ENCODE assay signal across 8 mouse cellular contexts in the genomic region with DNA sequence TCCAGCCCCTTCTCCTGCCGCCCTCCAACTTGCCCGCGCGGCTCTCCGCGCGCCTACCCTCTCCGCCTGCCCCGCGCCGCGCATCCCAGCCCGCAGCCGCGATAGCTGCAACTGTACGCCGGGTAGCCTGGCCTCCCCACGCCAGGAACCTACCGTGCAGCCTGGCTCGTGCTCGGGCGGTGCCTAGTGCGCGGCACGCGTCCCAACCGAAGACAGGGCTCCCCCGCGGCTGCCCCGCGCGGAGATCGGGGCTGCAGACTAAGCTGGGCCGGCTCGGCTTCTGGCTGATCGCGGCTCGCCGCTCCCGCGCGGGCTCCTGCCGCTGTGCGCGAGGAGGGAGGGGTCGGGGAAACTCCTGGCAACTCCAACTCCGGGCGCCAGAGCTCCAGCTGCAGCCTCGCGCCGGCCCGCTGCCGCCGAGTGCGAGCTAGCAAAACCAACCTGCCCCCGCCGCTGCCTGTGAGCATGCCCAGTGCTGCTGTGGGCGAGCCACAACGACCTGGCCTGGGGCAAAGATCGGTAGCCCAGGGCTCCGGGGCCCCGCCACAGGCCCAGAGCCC. TPM values are rescaled to one million over a fixed set of nuclear protein-coding genes. Genes with fewer than 3 reads are reported as not detected.
DNase-seq lines count a peak whose midpoint lies in the region; ATAC-seq and TF ChIP-seq lines count a peak whose summit lies in the region.

No protein-coding gene starts in this region.

- H3K27me3 ChIP-seq in thymus, adult 2 months (ENCODE audit: control insufficient read depth, insufficient read depth, low read length), result peaks cover 4% of the 10 kb centered on the region
- H3K27me3 ChIP-seq in forebrain, embryonic 15.5 days, result no peaks in the 10 kb centered on the region
- H3K27me3 ChIP-seq in liver, embryonic 16.5 days (ENCODE audit: control insufficient read depth, insufficient read depth, low read depth, low read length), result peaks cover 17% of the 10 kb centered on the region
- 0 out of 2 replicates have a peak, but pooled peaks cover 7% of the 10 kb centered on the region for H3K27me3 ChIP-seq in neural tube, embryonic 12.5 days (replicated peaks)

- intact Hi-C loops in heart, postnatal 14 days (cut with DNase I), result loop anchor here (2.0 to 5.0 kb wide), 3 partner anchors 62 to 225 kb away; no protein-coding TSS in a partner anchor

- no peak overlapping the region for H3K27ac ChIP-seq in thymus, adult 2 months (ENCODE audit: control insufficient read depth, insufficient read depth, low read length)
- peak overlapping the region; percentile 82 for H3K27ac ChIP-seq in forebrain, embryonic 15.5 days (replicated peaks)
- peak overlapping the region; percentile 71 for H3K27ac ChIP-seq in liver, embryonic 16.5 days (ENCODE audit: low read length)
- H3K27ac ChIP-seq in neural tube, embryonic 12.5 days, result peak overlapping the region; percentile 37; the same call in 1 of the 2 replicates

- H3K4me1 ChIP-seq in thymus, adult 2 months (replicated peaks; ENCODE audit: control insufficient read depth, insufficient read depth, low read length), result peaks cover 8% of the 10 kb centered on the region; the same call in 1 of the 2 replicates
- peaks cover 17% of the 10 kb centered on the region for H3K4me1 ChIP-seq in forebrain, embryonic 15.5 days
- H3K4me1 ChIP-seq in liver, embryonic 16.5 days (ENCODE audit: control insufficient read depth, low read depth, low read length), result no peaks in the 10 kb centered on the region; the same call in 1 of the 2 replicates
- H3K4me1 ChIP-seq in neural tube, embryonic 12.5 days, result peaks cover 8% of the 10 kb centered on the region

- no peak for TF ChIP-seq POLR2A in thymus, adult 2 months (IDR thresholded peaks at IDR 0.05; ENCODE audit: control insufficient read depth, extremely low read depth, insufficient read depth, low read length, poor library complexity)

- DNase-seq in thymus, adult 2 months, result peak; percentile 5
- no peak for DNase-seq in thymus, postnatal 10 days (ENCODE audit: low spot score in 2 of 2)
- DNase-seq in heart, postnatal 14 days, result peak; percentile 83 to 85
- DNase-seq in layer of hippocampus, adult 18-20 months (ENCODE audit: low spot score in 2 of 2), result peak; percentile 72 to 84
- peak; percentile 19 for DNase-seq in thymus, postnatal 0 days (ENCODE audit: low spot score)

- peak; percentile 90 for ATAC-seq in forebrain, embryonic 15.5 days (replicated peaks)
- peak; percentile 82 for ATAC-seq in liver, embryonic 16.5 days (ENCODE audit: low read depth)
- peak; percentile 86 for ATAC-seq in neural tube, embryonic 12.5 days (ENCODE audit: low FRiP score, low read depth)

- H3K9ac ChIP-seq in forebrain, embryonic 15.5 days (replicated peaks), result peak overlapping the region; percentile 79
- H3K9ac ChIP-seq in liver, embryonic 16.5 days (ENCODE audit: low read depth, low read length), result peak overlapping the region; percentile 58
- peak overlapping the region; percentile 69 for H3K9ac ChIP-seq in neural tube, embryonic 12.5 days

- H3K4me3 ChIP-seq in thymus, adult 2 months (ENCODE audit: control insufficient read depth, insufficient read depth, low read length), result peak overlapping the region; percentile 40
- peak overlapping the region; percentile 80 for H3K4me3 ChIP-seq in forebrain, embryonic 15.5 days
- peak overlapping the region; percentile 61 for H3K4me3 ChIP-seq in liver, embryonic 16.5 days (ENCODE audit: low read depth, low read length)
- H3K4me3 ChIP-seq in neural tube, embryonic 12.5 days, result peak overlapping the region; percentile 74

- no peak for TF ChIP-seq CTCF in thymus, adult 2 months (IDR thresholded peaks at IDR 0.05; ENCODE audit: borderline replicate concordance, control insufficient read depth, extremely low read depth, insufficient read depth, low read length, poor library complexity)

- no peaks in the 10 kb centered on the region for H3K9me3 ChIP-seq in forebrain, embryonic 15.5 days
- no peaks in the 10 kb centered on the region for H3K9me3 ChIP-seq in liver, embryonic 16.5 days (replicated peaks; ENCODE audit: control insufficient read depth, low read length)
- H3K9me3 ChIP-seq in neural tube, embryonic 12.5 days, result no peaks in the 10 kb centered on the region

- peak overlapping the region; percentile 99 for H3K4me2 ChIP-seq in forebrain, embryonic 15.5 days (replicated peaks)
- H3K4me2 ChIP-seq in liver, embryonic 16.5 days (ENCODE audit: low read depth, low read length), result peak overlapping the region; percentile 55
- peak overlapping the region; percentile 99 for H3K4me2 ChIP-seq in neural tube, embryonic 12.5 days (replicated peaks)

- H3K36me3 ChIP-seq in thymus, adult 2 months (ENCODE audit: control insufficient read depth, insufficient read depth, low read length), result no peaks in the 10 kb centered on the region
- no peaks in the 10 kb centered on the region for H3K36me3 ChIP-seq in forebrain, embryonic 15.5 days
- no peaks in the 10 kb centered on the region for H3K36me3 ChIP-seq in liver, embryonic 16.5 days (ENCODE audit: control insufficient read depth, insufficient read depth)
- H3K36me3 ChIP-seq in neural tube, embryonic 12.5 days, result no peaks in the 10 kb centered on the region

- 1% methylated on average over 62 of the region's 62 CpGs for WGBS in thymus, adult 2 months
- under 1% methylated on average over 53 of the region's 62 CpGs for WGBS in forebrain, embryonic 15.5 days
- under 1% methylated on average over 62 of the region's 62 CpGs for WGBS in liver, embryonic 16.5 days (ENCODE audit: insufficient replicate concordance)
- under 1% methylated on average over 62 of the region's 62 CpGs for WGBS in neural tube, embryonic 12.5 days

RNA-seq across cellular contexts. Expression of gene Stxbp6, which starts 0.4 kb away (rescaled TPM):
- 2.5 and 3.7 TPM in 2 replicates for polyA plus RNA-seq in thymus, adult 2 months (2012; rRNA removed)
- polyA plus RNA-seq in forebrain, embryonic 15.5 days (2015; fragmentation: Nextera tagmentation; extraction: Ambion mirVana), result 11.8 and 14.4 TPM in 2 replicates
- 10 to 100 TPM; 15.8 to 16.5 TPM for total RNA-seq in heart, postnatal 14 days (2021)
- total RNA-seq in layer of hippocampus, adult 18-20 months (2021), result 10 to 100 TPM; 83.9 to 91.9 TPM
- 5.8 and 7.3 TPM in 2 replicates for polyA plus RNA-seq in liver, embryonic 16.5 days (2015; fragmentation: Nextera tagmentation; extraction: Ambion mirVana)
- 9.4 and 10.9 TPM in 2 replicates for polyA plus RNA-seq in neural tube, embryonic 12.5 days (2016; fragmentation: Nextera tagmentation; extraction: Ambion mirVana)
- 7.9 and 14.6 TPM in 2 replicates for polyA plus RNA-seq in thymus, postnatal 0 days (2015; fragmentation: Nextera tagmentation; extraction: Ambion mirVana)

Comparison
In these comparisons a context has a peak if more than half of its experiments do, and no peak if none do; other contexts are left out.
1. DNase-seq: peak in thymus, adult 2 months (single experiment), heart, postnatal 14 days (2 of 2), layer of hippocampus, adult 18-20 months (2 of 2) and thymus, postnatal 0 days (single experiment); none in thymus, postnatal 10 days (0 of 2).
2. Peak in every context shown above with its lines, with median percentiles within 50 percentile points of each other: H3K4me3 ChIP-seq, ATAC-seq, H3K4me2 ChIP-seq and H3K9ac ChIP-seq.